Mouse (Mus musculus): ENCODE data around the gene Mtg2. TPM values are rescaled to one million over a fixed set of nuclear protein-coding genes. Genes with fewer than 3 reads are reported as not detected.

Mtg2 gene
- polyA plus RNA-seq, 1 experiment from 2014 or later = 30.0 TPM

DNA sequence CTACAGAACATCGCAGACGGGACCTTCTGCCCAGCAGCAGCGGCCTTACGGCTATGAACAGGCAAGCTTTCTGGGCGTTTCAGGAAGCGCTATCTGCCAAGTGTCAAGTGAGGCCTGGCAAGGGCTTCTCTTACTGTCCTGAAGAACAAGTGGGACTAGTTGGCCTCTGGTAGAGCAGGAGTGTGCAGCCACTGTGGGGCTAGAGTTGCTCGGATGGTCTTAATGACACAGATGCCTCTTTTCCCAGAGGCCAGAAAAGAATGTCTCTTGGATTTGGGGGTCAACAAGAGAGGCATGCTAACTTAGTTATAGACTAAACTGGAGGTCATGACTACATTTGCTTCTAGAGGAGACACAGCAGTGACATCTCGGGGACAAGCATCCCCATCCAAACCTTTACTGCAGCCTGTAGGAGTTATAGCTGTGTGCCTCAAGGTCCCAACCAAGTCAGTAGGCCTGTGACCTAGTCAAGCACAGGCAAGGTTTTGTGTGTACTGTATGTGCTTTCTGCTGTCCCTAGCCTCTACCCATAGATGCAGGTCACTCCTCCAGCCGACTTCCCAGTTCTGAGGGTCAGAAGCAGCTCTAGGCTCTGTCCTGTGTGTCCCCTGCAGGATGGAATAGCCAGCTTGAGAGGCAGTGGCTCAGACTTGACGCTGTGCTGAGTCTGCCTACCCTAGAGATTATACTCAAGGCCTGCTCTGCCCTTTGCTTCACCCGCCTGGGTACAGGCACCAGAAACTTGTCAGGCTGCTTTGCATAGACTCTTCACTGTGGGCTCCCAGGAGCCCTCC, 6.9 kb upstream of the Mtg2 start:
- no peak for ATAC-seq (ENCODE audit: low FRiP score, low read depth)
- H3K9me3 ChIP-seq = no peaks in the 10 kb centered on the region
- H3K4me3 ChIP-seq = no peak overlapping the region
- WGBS = 96% methylated on average over 11 of the region's 11 CpGs
- no peak overlapping the region for H3K4me2 ChIP-seq (replicated peaks)
- no peak overlapping the region for H3K9ac ChIP-seq
- no peak overlapping the region for H3K27ac ChIP-seq
- H3K27me3 ChIP-seq (replicated peaks) = no peaks in the 10 kb centered on the region
- no peaks in the 10 kb centered on the region for H3K4me1 ChIP-seq
- peaks cover 71% of the 10 kb centered on the region for H3K36me3 ChIP-seq

DNA sequence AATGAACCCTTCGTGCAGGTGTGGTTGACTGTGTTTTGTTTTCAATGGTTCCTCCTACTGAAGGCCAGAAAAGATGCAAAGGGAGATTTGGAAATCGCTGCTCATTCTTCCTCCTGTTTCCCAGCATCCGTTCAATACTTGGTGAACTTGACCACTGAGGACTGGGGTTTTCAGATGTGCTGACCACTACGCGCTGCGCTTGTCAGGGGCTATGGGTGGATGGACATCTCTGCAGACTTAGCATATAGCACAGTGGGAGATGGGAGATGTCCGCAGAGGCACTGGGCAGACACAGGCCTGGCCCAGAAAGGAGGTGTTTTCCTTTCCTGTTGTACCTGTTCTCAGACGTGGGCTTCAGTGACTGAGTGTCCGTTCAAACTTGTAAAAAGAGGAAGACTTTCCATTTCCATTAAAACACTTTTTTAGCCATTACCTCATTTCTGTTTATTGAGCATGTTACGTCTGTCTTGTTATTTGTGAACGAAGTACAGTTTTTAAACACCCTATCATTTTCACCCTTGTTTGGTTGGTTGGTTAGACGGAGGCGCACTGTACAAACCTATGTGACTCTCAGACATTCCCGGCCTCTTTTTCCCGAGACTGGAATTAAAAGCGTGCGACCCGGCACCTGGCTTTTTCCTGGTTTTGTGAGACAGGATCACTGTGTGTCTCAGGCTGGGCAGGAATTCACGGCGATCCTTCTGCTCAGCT, 463 bp upstream of the Mtg2 start:
- H3K4me2 ChIP-seq (replicated peaks) = peak overlapping the region; percentile 91
- 35% methylated on average over 20 of the region's 20 CpGs for WGBS
- H3K4me3 ChIP-seq = peak overlapping the region; percentile 68
- H3K36me3 ChIP-seq = peaks cover 23% of the 10 kb centered on the region
- peaks cover 10% of the 10 kb centered on the region for H3K4me1 ChIP-seq
- peak; percentile 54; the same call in 1 of the 2 replicates for ATAC-seq (ENCODE audit: low FRiP score, low read depth)
- no peaks in the 10 kb centered on the region for H3K9me3 ChIP-seq
- H3K27me3 ChIP-seq (replicated peaks) = no peaks in the 10 kb centered on the region
- H3K9ac ChIP-seq = peak overlapping the region; percentile 68
- H3K27ac ChIP-seq = no peak overlapping the region

DNA sequence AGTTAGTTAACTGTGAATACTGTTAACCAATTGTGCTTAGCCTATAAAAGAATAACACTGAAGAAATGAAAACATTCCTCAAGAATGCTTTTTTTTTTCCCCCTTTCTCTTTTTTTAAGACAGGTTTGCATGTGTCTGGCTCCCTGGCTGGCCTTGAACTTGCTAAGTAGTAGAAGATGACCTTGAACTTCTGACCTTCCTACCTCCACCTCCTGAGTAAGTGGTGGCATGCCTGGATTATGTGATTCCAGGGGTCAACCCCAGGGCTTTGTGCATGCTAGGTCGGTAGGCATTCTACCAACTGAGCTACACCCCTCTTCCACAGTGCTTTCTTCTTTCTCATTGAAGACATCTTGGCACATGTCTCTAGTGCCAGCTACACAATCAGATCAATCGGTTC, 1.3 kb downstream of the Mtg2 start:
- H3K9me3 ChIP-seq = no peaks in the 10 kb centered on the region
- H3K4me3 ChIP-seq = no peak overlapping the region
- H3K27me3 ChIP-seq (replicated peaks) = no peaks in the 10 kb centered on the region
- H3K27ac ChIP-seq = no peak overlapping the region
- H3K4me2 ChIP-seq (replicated peaks) = no peak overlapping the region
- ATAC-seq (ENCODE audit: low FRiP score, low read depth) = no peak
- no peak overlapping the region for H3K9ac ChIP-seq
- peaks cover 20% of the 10 kb centered on the region for H3K36me3 ChIP-seq
- H3K4me1 ChIP-seq = peaks cover 10% of the 10 kb centered on the region
- 88% methylated on average over 2 of the region's 2 CpGs for WGBS

DNA sequence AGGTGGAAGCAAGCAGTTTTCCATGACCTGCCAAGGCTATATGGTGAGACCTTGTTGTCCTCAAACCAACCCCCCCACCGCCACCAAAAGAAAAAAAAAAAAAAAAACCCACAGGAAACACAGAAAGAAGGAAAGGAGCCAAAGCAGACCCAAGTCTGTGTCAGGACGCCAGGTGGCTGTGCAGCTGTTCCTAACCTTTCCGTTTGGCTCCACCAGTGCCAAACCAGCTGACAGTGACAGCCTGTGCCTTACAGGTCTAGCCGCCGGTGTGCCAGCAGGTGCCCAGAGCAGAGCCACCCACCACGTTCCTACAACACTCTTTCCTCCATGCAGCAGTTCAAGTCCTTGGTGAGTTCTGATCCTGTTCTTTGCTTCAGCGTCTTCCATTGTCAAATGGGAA, 2.5 kb downstream of the Mtg2 start:
- Histone ChIP-seq H3K27ac (no peak overlapping the region), H3K36me3 (peaks cover 19% of the 10 kb centered on the region), H3K4me2 (replicated peaks) (no peak overlapping the region), H3K4me1 (peaks cover 10% of the 10 kb centered on the region), H3K27me3 (replicated peaks) (no peaks in the 10 kb centered on the region), H3K9ac (no peak overlapping the region), H3K4me3 (no peak overlapping the region), H3K9me3 (no peaks in the 10 kb centered on the region)
- 93% methylated on average over 7 of the region's 7 CpGs for WGBS
- no peak for ATAC-seq (ENCODE audit: low FRiP score, low read depth)

DNA sequence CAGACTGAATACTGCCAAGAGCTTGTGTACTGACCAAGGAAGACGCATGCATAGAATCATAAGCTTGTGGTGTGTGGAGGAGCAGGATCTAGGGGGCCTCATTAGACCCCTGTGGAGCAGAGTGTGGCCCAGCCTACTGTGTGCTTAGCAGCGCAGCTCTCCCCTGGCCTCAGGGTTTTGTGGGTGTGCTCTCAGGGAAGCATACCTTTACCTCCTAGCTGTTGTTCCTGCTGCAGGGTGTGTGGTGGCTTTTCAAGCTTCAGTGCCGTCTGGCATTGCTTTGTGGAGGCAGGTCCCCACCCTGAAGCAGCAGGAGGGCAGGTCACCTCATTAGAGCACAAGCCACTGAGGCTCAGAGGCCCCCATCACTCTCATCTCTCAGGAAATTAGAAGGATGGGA, 7.2 kb downstream of the Mtg2 start:
- WGBS = 70% methylated on average over 3 of the region's 3 CpGs
- no peaks in the 10 kb centered on the region for H3K27me3 ChIP-seq (replicated peaks)
- H3K4me2 ChIP-seq (replicated peaks) = no peak overlapping the region
- no peaks in the 10 kb centered on the region for H3K9me3 ChIP-seq
- ATAC-seq (ENCODE audit: low FRiP score, low read depth) = no peak
- peaks cover 17% of the 10 kb centered on the region; the same call in 1 of the 2 replicates for H3K36me3 ChIP-seq
- no peak overlapping the region for H3K4me3 ChIP-seq
- no peak overlapping the region for H3K9ac ChIP-seq
- no peaks in the 10 kb centered on the region for H3K4me1 ChIP-seq
- H3K27ac ChIP-seq = no peak overlapping the region

DNA sequence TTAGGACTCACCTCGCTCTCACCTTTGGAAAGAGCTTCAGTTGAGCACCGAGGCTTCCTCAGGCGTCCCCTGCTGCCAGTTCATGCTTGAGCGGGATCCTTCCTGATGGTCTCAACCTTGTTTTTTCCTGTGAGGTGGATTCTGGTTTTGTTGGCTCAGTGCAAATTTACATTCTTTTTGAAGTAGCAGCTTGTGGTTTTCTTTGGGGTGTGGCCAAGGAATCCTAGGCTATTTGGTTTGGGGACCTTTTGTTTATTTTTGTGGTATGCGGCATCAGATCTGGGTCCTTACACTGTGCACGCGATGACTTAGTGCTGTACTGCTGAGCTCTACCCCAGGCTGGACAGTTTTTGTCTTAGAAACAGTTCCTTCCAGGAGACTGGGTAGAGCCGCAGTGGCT, 10.3 kb downstream of the Mtg2 start:
- Histone ChIP-seq H3K9ac (no peak overlapping the region), H3K4me2 (replicated peaks) (no peak overlapping the region), H3K27ac (no peak overlapping the region), H3K4me1 (no peaks in the 10 kb centered on the region), H3K27me3 (replicated peaks) (no peaks in the 10 kb centered on the region), H3K9me3 (no peaks in the 10 kb centered on the region), H3K4me3 (no peak overlapping the region), H3K36me3 (peaks cover 26% of the 10 kb centered on the region)
- WGBS = 92% methylated on average over 8 of the region's 8 CpGs
- ATAC-seq (ENCODE audit: low FRiP score, low read depth) = no peak

DNA sequence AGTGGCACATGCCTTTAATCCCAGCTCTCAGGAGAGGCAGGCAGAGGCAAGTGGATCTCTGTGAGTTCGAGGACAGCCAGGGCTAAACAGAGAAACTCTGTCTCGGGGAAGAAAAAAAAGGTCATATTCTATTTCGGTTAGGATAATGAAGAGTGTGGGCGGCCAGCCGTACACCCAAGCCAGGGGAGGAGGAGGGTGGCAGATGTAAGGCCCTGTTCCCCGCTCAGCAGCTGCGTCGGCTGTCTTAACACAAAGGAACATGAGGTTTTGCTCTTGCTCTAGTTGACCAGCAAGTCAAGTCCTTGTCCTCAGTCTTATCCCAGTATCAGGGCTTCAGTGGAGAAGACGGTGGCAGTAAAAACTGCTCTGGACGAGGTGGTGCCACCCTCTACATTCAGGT, 12.7 kb downstream of the Mtg2 start:
- 90% methylated on average over 10 of the region's 10 CpGs for WGBS
- no peaks in the 10 kb centered on the region for H3K27me3 ChIP-seq (replicated peaks)
- H3K36me3 ChIP-seq = peaks cover 23% of the 10 kb centered on the region
- no peak overlapping the region for H3K9ac ChIP-seq
- no peak overlapping the region for H3K4me2 ChIP-seq (replicated peaks)
- no peaks in the 10 kb centered on the region for H3K9me3 ChIP-seq
- no peak overlapping the region for H3K27ac ChIP-seq
- no peak overlapping the region for H3K4me3 ChIP-seq
- ATAC-seq (ENCODE audit: low FRiP score, low read depth) = no peak
- H3K4me1 ChIP-seq = no peaks in the 10 kb centered on the region

DNA sequence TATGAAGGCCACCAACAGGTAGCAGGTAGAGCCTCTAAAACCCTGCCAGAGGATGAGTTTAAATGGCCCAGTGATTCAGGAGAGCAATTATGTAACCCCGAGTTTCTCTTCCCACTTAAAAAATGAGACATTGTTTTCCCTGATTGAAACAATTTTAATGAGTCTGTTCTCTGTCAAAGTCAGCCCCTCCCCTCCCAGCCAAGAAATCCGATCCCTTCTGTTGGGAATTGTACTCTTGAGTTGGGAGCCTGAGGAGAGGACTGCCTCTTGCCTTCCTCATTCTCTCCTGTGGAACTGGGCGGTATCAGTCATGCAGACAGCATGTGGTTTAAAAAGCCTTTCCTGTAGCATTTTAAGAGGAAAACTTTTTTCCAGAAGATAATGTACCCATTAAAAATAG, 14.2 kb downstream of the Mtg2 start:
- 49% methylated on average over 3 of the region's 3 CpGs for WGBS
- no peak for ATAC-seq (ENCODE audit: low FRiP score, low read depth)
- H3K9ac ChIP-seq = no peak overlapping the region
- no peak overlapping the region for H3K4me3 ChIP-seq
- H3K4me1 ChIP-seq = no peaks in the 10 kb centered on the region
- H3K4me2 ChIP-seq (replicated peaks) = no peak overlapping the region
- no peaks in the 10 kb centered on the region for H3K27me3 ChIP-seq (replicated peaks)
- H3K27ac ChIP-seq = no peak overlapping the region
- H3K9me3 ChIP-seq = no peaks in the 10 kb centered on the region
- H3K36me3 ChIP-seq = peaks cover 23% of the 10 kb centered on the region

DNA sequence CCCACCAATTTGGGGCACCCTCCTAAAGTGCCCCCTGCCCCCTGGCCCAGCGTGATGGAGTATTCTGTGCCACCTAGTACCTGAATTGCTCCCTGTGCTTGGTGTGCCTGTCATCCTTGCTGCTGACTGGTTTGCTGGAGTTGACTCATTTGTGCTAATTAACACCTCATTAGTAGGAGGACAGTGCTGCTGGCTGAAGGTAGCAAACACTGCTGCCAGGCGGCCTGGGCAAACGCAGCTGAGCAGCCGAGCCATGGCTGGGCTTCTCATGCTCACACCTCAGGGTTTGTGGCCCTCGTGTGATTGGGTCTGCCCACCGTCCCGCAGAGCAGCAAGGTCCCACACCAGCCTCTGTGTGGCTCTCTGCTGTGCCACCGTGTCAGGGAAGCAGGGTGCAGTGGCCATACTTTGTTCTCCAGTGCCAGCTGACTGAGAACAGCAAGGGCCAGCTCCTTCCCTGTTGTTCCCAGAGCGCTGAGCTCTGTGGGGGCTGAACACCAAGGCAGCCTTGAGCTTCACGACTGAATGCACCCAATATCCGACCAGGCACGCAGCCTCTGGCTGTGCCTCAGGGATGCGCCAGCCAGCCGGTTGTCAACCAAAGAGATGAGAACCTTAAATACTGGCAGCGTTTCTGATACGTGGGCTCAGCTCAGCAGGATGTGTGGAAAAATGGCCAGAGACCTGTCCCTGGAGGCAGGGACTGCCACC, 15.7 kb downstream of the Mtg2 start:
- Histone ChIP-seq H3K9me3 (no peaks in the 10 kb centered on the region), H3K27ac (no peak overlapping the region), H3K27me3 (replicated peaks) (no peaks in the 10 kb centered on the region), H3K4me3 (no peak overlapping the region), H3K9ac (no peak overlapping the region), H3K4me1 (no peaks in the 10 kb centered on the region), H3K4me2 (replicated peaks) (no peak overlapping the region), H3K36me3 (peaks cover 23% of the 10 kb centered on the region)
- 71% methylated on average over 16 of the region's 16 CpGs for WGBS
- ATAC-seq (ENCODE audit: low FRiP score, low read depth) = no peak

DNA sequence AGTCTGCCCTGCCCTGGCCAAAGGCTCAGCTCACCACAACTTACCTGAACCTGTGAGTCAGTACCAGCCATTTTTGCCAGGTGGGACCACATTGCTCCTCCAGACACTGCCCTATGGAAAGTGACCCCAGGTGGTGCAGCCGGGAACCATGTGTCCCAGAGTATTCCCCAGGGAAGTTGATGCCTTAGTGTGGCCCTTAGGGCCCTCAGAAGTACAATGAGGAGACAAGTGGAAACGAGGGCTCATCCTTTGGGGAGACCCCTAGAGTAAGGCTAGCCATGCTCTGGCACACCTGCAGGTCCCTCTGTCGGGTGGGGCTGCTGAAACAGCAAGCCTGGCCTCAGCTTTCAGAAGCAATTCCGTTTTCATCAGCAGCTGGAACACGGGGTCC, 16.2 kb downstream of the Mtg2 start:
- Histone ChIP-seq H3K4me3 (no peak overlapping the region), H3K27me3 (replicated peaks) (no peaks in the 10 kb centered on the region), H3K9me3 (no peaks in the 10 kb centered on the region), H3K4me2 (replicated peaks) (no peak overlapping the region), H3K27ac (no peak overlapping the region), H3K9ac (no peak overlapping the region), H3K36me3 (peaks cover 23% of the 10 kb centered on the region), H3K4me1 (no peaks in the 10 kb centered on the region)
- ATAC-seq (ENCODE audit: low FRiP score, low read depth) = no peak
- 76% methylated on average over 5 of the region's 5 CpGs for WGBS

DNA sequence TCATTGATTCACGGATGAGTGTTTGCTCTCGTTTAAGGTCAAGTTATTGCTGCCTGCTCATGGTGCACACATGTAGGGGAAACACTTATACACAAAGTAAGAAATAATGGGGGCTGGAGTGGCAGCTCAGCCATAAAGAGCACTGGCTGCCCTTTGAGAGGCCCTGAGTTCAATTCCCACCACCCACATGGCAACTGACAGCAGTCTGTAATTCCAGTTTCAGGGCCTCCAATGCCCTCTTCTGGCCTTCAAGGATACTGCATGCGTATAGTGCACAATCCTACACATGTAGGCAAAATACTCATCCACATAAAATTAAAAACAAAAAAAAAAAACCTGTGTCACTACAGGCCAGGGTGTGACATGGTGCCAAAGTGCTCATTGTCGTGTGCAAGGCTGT, 17.1 kb downstream of the Mtg2 start:
- Histone ChIP-seq H3K4me2 (replicated peaks) (no peak overlapping the region), H3K4me1 (no peaks in the 10 kb centered on the region), H3K27me3 (replicated peaks) (no peaks in the 10 kb centered on the region), H3K36me3 (peaks cover 17% of the 10 kb centered on the region), H3K4me3 (no peak overlapping the region), H3K9ac (no peak overlapping the region), H3K9me3 (no peaks in the 10 kb centered on the region), H3K27ac (no peak overlapping the region)
- WGBS = 92% methylated on average over 4 of the region's 4 CpGs
- no peak for ATAC-seq (ENCODE audit: low FRiP score, low read depth)

DNA sequence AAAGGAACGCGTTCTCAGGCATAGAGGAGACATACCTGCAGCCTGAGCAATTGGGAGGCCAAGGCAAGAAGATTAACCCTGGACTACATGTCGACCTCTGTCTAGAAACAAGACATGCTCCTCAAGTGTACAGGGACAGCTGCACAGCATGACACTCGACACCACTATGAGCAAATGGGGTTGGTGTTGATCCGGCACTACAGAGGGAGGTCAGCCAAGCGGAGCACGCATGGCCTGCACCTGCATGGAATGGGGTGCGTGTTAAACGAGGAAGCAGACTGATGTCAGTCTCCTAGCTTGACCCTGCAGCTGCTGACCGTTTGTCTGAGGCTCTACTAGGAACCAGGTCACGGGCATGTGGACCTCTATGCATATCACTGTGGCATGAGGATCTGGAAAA, 19.9 kb downstream of the Mtg2 start:
- H3K4me2 ChIP-seq (replicated peaks) = no peak overlapping the region
- H3K9ac ChIP-seq = no peak overlapping the region
- 75% methylated on average over 11 of the region's 11 CpGs for WGBS
- no peak for ATAC-seq (ENCODE audit: low FRiP score, low read depth)
- no peak overlapping the region for H3K4me3 ChIP-seq
- peaks cover 8% of the 10 kb centered on the region for H3K36me3 ChIP-seq
- H3K9me3 ChIP-seq = no peaks in the 10 kb centered on the region
- H3K27me3 ChIP-seq (replicated peaks) = no peaks in the 10 kb centered on the region
- H3K4me1 ChIP-seq = no peaks in the 10 kb centered on the region
- no peak overlapping the region for H3K27ac ChIP-seq
